Mouse (Mus musculus): ENCODE measurements around the gene Peak1.

DNA sequence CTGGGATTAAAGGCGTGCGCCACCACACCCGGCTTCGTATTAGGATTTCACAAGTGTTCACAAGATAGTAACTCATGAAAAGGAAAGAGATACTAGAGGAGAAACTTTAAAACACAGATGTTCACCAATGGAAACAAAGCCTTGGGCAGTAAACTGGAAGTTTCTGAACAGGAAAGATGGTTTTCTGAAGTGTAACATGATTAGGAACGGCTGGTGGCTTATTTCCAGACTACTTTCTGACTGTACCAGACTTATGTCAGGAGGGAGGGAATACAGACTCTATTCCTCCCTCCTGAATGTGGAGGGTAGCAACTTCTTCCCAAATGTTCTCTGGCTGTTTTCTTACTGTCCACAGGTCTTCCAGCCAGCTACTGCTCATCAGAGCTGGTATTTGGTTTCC lies 62.7 kb downstream of the Peak1 start:
- TF ChIP-seq CTCF (IDR thresholded peaks at IDR 0.05; ENCODE audit: low read depth) (no peak), EP300 (IDR thresholded peaks at IDR 0.05; ENCODE audit: low read depth) (no peak)

Data from liver, postnatal 0 days (tissue).